Mouse (Mus musculus): ENCODE data around the gene Zfp661. TPM values are rescaled to one million over a fixed set of nuclear protein-coding genes. Genes with fewer than 3 reads are reported as not detected.
"Not testable (repeated sequence)": the region's sequence is repeated elsewhere in the genome, so short reads cannot be mapped to it uniquely, and the experiment has no call there.

The Zfp661 gene
- polyA plus RNA-seq, 1 experiment from 2014 or later, result 9.8 TPM

- Histone ChIP-seq H3K27me3 (ENCODE audit: control insufficient read depth, insufficient read depth, low read length) (no peaks in the 10 kb centered on the region), H3K4me3 (ENCODE audit: low read depth, low read length) (no peak overlapping the region), H3K9ac (ENCODE audit: low read length) (no peak overlapping the region), H3K4me2 (ENCODE audit: low read depth) (no peak overlapping the region), H3K27ac (ENCODE audit: low read depth, low read length) (no peak overlapping the region), H3K36me3 (ENCODE audit: control insufficient read depth, insufficient read depth, low read length) (no peaks in the 10 kb centered on the region), H3K4me1 (ENCODE audit: control insufficient read depth, insufficient read depth, low read length) (0 out of 2 replicates have a peak, but pooled peaks cover 4% of the 10 kb centered on the region), H3K9me3 (ENCODE audit: control insufficient read depth, low read length) (no peaks in the 10 kb centered on the region)
- WGBS, result 94% methylated on average over 4 of the region's 4 CpGs
- no peak for DNase-seq (ENCODE audit: low spot score)
- no peak for ATAC-seq (ENCODE audit: insufficient read depth, low FRiP score, low TSS enrichment)
These were observed 25.4 kb upstream of the Zfp661 start for GRCm38 (mm10) chr2:127612288-127612687.

DNA sequence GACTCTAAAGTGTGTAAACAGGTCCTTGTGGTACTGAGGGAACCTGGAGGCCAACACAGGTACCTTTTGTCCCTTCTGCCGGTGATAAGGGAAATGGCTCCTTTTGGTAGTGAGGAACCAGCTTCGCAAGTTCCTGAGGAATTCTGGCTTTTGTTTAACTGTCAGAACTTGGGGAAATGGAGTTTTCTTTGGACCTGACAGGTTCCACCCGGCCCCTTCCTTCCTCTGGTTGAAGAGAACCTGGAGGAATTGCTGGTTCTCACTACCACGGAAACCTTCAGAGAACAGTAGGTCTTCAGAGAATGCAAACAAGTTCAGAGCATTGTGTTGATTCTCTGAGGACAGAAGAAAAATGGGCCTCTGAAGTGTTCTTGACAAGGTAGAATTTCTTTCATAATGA is 24.5 kb upstream of the Zfp661 start:
- Histone ChIP-seq H3K4me2 (ENCODE audit: low read depth) (no peak overlapping the region), H3K36me3 (ENCODE audit: control insufficient read depth, insufficient read depth, low read length) (no peaks in the 10 kb centered on the region), H3K9ac (ENCODE audit: low read length) (no peak overlapping the region), H3K27ac (ENCODE audit: low read depth, low read length) (no peak overlapping the region), H3K4me3 (ENCODE audit: low read depth, low read length) (no peak overlapping the region), H3K9me3 (ENCODE audit: control insufficient read depth, low read length) (no peaks in the 10 kb centered on the region), H3K4me1 (ENCODE audit: control insufficient read depth, insufficient read depth, low read length) (0 out of 2 replicates have a peak, but pooled peaks cover 4% of the 10 kb centered on the region), H3K27me3 (ENCODE audit: control insufficient read depth, insufficient read depth, low read length) (no peaks in the 10 kb centered on the region)
- WGBS, result 84% methylated on average over 4 of the region's 4 CpGs
- DNase-seq (ENCODE audit: low spot score), result no peak
- no peak for ATAC-seq (ENCODE audit: insufficient read depth, low FRiP score, low TSS enrichment)

- Histone ChIP-seq H3K9ac (ENCODE audit: low read length) (no peak overlapping the region), H3K4me2 (ENCODE audit: low read depth) (no peak overlapping the region), H3K4me3 (ENCODE audit: low read depth, low read length) (no peak overlapping the region), H3K4me1 (ENCODE audit: control insufficient read depth, insufficient read depth, low read length) (0 out of 2 replicates have a peak, but pooled peaks cover 4% of the 10 kb centered on the region), H3K36me3 (ENCODE audit: control insufficient read depth, insufficient read depth, low read length) (peaks cover 3% of the 10 kb centered on the region), H3K9me3 (ENCODE audit: control insufficient read depth, low read length) (no peaks in the 10 kb centered on the region), H3K27me3 (ENCODE audit: control insufficient read depth, insufficient read depth, low read length) (no peaks in the 10 kb centered on the region), H3K27ac (ENCODE audit: low read depth, low read length) (no peak overlapping the region)
- 3% methylated on average over 5 of the region's 5 CpGs for WGBS
- ATAC-seq (ENCODE audit: insufficient read depth, low FRiP score, low TSS enrichment) (no peak), DNase-seq (ENCODE audit: low spot score) (no peak)
These were observed 22.1 kb upstream of the Zfp661 start for GRCm38 (mm10) chr2:127608986-127609385.

DNA sequence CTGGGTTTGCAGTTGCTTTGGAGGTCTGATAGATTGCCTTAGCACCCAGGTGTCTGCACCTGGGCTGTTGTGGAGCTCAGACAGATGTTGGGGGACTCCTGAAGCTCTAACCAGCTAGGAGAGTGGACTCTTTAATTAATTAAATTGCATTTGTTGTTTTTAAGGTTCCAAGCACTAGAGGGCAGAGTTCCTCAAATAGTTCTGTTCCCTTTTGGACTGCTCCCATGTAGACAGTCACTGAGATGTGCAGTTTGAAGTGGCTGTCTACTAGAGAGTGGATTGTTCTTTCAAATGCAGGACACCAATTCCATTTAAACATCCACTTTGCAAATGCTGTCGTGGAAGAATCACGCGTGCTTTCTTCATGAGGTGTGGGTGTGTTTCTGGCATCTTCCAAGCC is 21.3 kb upstream of the Zfp661 start:
- Histone ChIP-seq H3K9me3 (ENCODE audit: control insufficient read depth, low read length) (no peaks in the 10 kb centered on the region), H3K36me3 (ENCODE audit: control insufficient read depth, insufficient read depth, low read length) (peaks cover 3% of the 10 kb centered on the region), H3K4me2 (ENCODE audit: low read depth) (no peak overlapping the region), H3K4me1 (ENCODE audit: control insufficient read depth, insufficient read depth, low read length) (0 out of 2 replicates have a peak, but pooled peaks cover 4% of the 10 kb centered on the region), H3K27me3 (ENCODE audit: control insufficient read depth, insufficient read depth, low read length) (no peaks in the 10 kb centered on the region), H3K27ac (ENCODE audit: low read depth, low read length) (no peak overlapping the region), H3K9ac (ENCODE audit: low read length) (no peak overlapping the region), H3K4me3 (ENCODE audit: low read depth, low read length) (no peak overlapping the region)
- ATAC-seq (ENCODE audit: insufficient read depth, low FRiP score, low TSS enrichment) (no peak), DNase-seq (ENCODE audit: low spot score) (no peak)
- WGBS, result 52% methylated on average over 3 of the region's 3 CpGs

DNA sequence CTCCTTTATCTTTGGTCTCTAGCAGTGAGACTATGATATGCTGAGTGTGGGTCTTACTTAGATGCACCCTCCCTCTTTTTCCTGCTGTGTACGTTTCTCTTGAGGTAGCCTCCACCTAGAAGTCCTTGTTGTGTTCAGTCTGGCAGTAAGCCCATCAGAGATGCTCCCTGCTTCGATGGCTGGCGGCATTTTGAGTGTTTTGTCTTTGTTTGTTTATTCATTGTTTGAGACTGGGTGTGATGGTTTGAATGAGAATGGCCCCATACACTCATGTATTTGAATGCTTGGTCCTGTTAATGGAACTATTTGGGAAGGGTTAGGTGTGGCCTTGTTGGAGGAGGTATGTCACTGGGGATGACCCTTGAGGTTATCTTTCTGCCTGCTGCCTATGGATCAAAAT is 18.3 kb upstream of the Zfp661 start:
- Histone ChIP-seq H3K36me3 (ENCODE audit: control insufficient read depth, insufficient read depth, low read length) (peaks cover 6% of the 10 kb centered on the region), H3K4me3 (ENCODE audit: low read depth, low read length) (no peak overlapping the region), H3K9ac (ENCODE audit: low read length) (no peak overlapping the region)

GRCm38 (mm10) chr2:127603383-127603782 is 16.5 kb upstream of the Zfp661 start:
- not testable (repeated sequence) for H3K27me3 ChIP-seq (ENCODE audit: control insufficient read depth, insufficient read depth, low read length); H3K4me1 ChIP-seq (ENCODE audit: control insufficient read depth, insufficient read depth, low read length); ATAC-seq (ENCODE audit: insufficient read depth, low FRiP score, low TSS enrichment); H3K4me3 ChIP-seq (ENCODE audit: low read depth, low read length); H3K27ac ChIP-seq (ENCODE audit: low read depth, low read length); DNase-seq (ENCODE audit: low spot score); H3K9ac ChIP-seq (ENCODE audit: low read length); H3K36me3 ChIP-seq (ENCODE audit: control insufficient read depth, insufficient read depth, low read length); H3K4me2 ChIP-seq (ENCODE audit: low read depth); H3K9me3 ChIP-seq (ENCODE audit: control insufficient read depth, low read length)
- 85% methylated on average over 5 of the region's 8 CpGs for WGBS

More for the DNA sequence above, 18.3 kb upstream of the Zfp661 start:
- Histone ChIP-seq H3K4me1 (ENCODE audit: control insufficient read depth, insufficient read depth, low read length) (0 out of 2 replicates have a peak, but pooled peaks cover 4% of the 10 kb centered on the region), H3K27ac (ENCODE audit: low read depth, low read length) (no peak overlapping the region), H3K4me2 (ENCODE audit: low read depth) (no peak overlapping the region), H3K27me3 (ENCODE audit: control insufficient read depth, insufficient read depth, low read length) (no peaks in the 10 kb centered on the region), H3K9me3 (ENCODE audit: control insufficient read depth, low read length) (no peaks in the 10 kb centered on the region)
- DNase-seq (ENCODE audit: low spot score) (no peak), ATAC-seq (ENCODE audit: insufficient read depth, low FRiP score, low TSS enrichment) (no peak)
- WGBS, result 93% methylated on average over 3 of the region's 3 CpGs

GRCm38 (mm10) chr2:127590840-127591239 is 3.9 kb upstream of the Zfp661 start:
- no peak for ATAC-seq (ENCODE audit: insufficient read depth, low FRiP score, low TSS enrichment)
- Histone ChIP-seq H3K4me2 (ENCODE audit: low read depth) (no peak overlapping the region), H3K36me3 (ENCODE audit: control insufficient read depth, insufficient read depth, low read length) (0 out of 2 replicates have a peak, but pooled peaks cover 2% of the 10 kb centered on the region), H3K4me3 (ENCODE audit: low read depth, low read length) (no peak overlapping the region), H3K9me3 (ENCODE audit: control insufficient read depth, low read length) (no peaks in the 10 kb centered on the region), H3K9ac (ENCODE audit: low read length) (no peak overlapping the region), H3K4me1 (ENCODE audit: control insufficient read depth, insufficient read depth, low read length) (0 out of 2 replicates have a peak, but pooled peaks cover 6% of the 10 kb centered on the region), H3K27ac (ENCODE audit: low read depth, low read length) (no peak overlapping the region), H3K27me3 (ENCODE audit: control insufficient read depth, insufficient read depth, low read length) (no peaks in the 10 kb centered on the region)
- no peak for DNase-seq (ENCODE audit: low spot score)
- 76% methylated on average over 4 of the region's 4 CpGs for WGBS

DNA sequence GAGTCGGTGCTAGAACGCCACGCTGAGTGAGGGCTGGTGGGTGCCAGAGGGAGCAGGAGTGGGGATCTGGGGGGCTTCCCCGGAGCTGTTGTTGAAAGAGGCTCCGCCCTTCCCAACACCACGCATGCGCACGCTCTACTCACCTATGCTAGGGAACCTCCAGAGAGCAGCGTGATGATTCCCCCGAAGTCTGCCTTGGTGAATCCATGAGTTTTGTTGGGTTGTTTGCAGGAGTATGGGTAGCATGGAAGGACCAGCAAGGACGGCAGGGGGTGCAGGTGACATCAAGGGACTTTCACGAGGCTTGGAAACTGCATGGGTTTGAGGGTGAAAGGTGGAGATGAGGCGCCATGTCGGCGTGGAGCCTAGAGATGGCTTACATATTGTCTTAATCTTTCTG is 3.3 kb upstream of the Zfp661 start:
- ATAC-seq (ENCODE audit: insufficient read depth, low FRiP score, low TSS enrichment), result no peak
- Histone ChIP-seq H3K9ac (ENCODE audit: low read length) (no peak overlapping the region), H3K36me3 (ENCODE audit: control insufficient read depth, insufficient read depth, low read length) (0 out of 2 replicates have a peak, but pooled peaks cover under 1% of the 10 kb centered on the region), H3K4me1 (ENCODE audit: control insufficient read depth, insufficient read depth, low read length) (0 out of 2 replicates have a peak, but pooled peaks cover 6% of the 10 kb centered on the region), H3K9me3 (ENCODE audit: control insufficient read depth, low read length) (no peaks in the 10 kb centered on the region), H3K4me2 (ENCODE audit: low read depth) (no peak overlapping the region), H3K4me3 (ENCODE audit: low read depth, low read length) (no peak overlapping the region), H3K27ac (ENCODE audit: low read depth, low read length) (no peak overlapping the region), H3K27me3 (ENCODE audit: control insufficient read depth, insufficient read depth, low read length) (no peaks in the 10 kb centered on the region)
- no peak for DNase-seq (ENCODE audit: low spot score)
- WGBS, result 85% methylated on average over 15 of the region's 15 CpGs

DNA sequence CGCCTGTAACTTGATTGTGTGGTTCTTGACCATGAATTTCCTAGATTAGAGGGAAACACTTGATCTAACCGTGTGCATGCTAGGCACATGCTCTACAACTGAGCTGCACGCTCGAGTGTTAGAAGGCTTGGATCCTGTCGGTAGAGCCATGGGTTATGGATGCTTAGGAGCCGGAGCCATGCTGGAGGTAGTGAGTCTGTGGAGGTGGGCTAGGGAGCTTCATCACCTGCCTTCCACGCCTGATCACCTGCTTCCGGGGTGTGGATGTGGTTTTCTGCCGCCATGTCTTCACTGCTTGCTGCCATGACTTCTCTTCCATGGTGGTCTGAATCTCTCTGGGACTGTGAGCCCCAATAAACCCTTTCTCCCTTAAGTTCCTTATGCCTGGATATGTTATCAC is 2.0 kb upstream of the Zfp661 start:
- Histone ChIP-seq H3K27ac (ENCODE audit: low read depth, low read length) (no peak overlapping the region), H3K4me2 (ENCODE audit: low read depth) (no peak overlapping the region), H3K9ac (ENCODE audit: low read length) (no peak overlapping the region), H3K4me1 (ENCODE audit: control insufficient read depth, insufficient read depth, low read length) (0 out of 2 replicates have a peak, but pooled peaks cover 6% of the 10 kb centered on the region), H3K4me3 (ENCODE audit: low read depth, low read length) (no peak overlapping the region), H3K36me3 (ENCODE audit: control insufficient read depth, insufficient read depth, low read length) (no peaks in the 10 kb centered on the region), H3K27me3 (ENCODE audit: control insufficient read depth, insufficient read depth, low read length) (no peaks in the 10 kb centered on the region), H3K9me3 (ENCODE audit: control insufficient read depth, low read length) (no peaks in the 10 kb centered on the region)
- ATAC-seq (ENCODE audit: insufficient read depth, low FRiP score, low TSS enrichment), result no peak
- 92% methylated on average over 9 of the region's 9 CpGs for WGBS
- DNase-seq (ENCODE audit: low spot score), result no peak
